Mouse (Mus musculus): ENCODE data around the gene Plk2.

DNA sequence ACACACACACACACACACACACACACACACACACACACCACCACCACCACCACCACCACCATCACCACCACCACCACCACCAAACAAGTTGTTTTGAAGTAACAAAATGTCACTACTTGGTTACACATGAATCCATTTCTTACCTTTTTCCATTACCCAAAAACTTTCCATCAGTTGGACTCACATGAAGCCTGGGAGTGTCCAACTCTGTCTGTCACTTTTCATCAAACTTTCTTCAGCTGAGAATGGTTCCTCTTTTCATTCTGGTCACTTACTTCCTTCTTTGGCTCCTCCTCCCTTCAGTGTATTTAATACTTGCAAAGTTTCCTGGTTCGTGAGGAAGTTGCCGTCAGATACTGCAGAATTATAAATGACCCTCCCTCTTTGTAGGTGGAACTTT is 37.9 kb upstream of the Plk2 start, which contains the start of gene Gapt:
- no peak for TF ChIP-seq CTCF (IDR thresholded peaks at IDR 0.05; ENCODE audit: insufficient read depth, low read length)
- TF ChIP-seq POLR2A (IDR thresholded peaks at IDR 0.05; ENCODE audit: borderline replicate concordance, extremely low read depth, low read depth, low read length) = no peak

Data from lung, adult 2 months (tissue).